Mouse (Mus musculus): ENCODE results near the gene Cd1d1. TPM values are rescaled to one million over a fixed set of nuclear protein-coding genes. Genes with fewer than 3 reads are reported as not detected.

The Cd1d1 gene
- total and polyA plus RNA-seq, 2 experiments from 2014 or later, result 50.5 to 62.7 TPM

DNA sequence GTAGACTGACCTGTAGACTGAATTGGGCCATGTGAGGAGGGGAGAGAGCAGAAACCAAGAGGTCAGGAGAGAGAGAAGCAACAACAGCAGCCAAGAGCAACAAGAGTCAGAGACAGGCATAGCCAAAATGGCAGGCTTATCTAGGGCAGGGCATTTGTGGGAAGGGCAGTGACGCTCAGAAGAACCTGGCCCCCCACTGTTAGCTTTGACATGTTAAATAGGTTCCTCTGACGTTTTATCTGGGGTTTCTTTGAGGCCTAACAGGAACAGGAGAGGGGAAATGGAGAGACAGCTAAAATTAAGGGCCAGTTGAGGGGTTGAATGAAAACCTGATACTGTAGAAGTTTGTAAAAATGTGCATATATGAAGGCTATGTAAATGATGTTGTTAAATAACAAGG is 48.6 kb downstream of the Cd1d1 start:
- DNase-seq (ENCODE audit: low spot score), result no peak
- WGBS, result 25% methylated on average over 2 of the region's 2 CpGs
- no peak for ATAC-seq (ENCODE audit: insufficient read depth, low read depth)

More for the DNA sequence above, 48.6 kb downstream of the Cd1d1 start:
- TF ChIP-seq CTCF (IDR thresholded peaks at IDR 0.05; ENCODE audit: low read depth), result no peak
- TF ChIP-seq EP300 (IDR thresholded peaks at IDR 0.05; ENCODE audit: low read depth), result no peak
- Histone ChIP-seq H3K36me3 (replicated peaks; ENCODE audit: control insufficient read depth, insufficient read depth, low read length) (no peaks in the 10 kb centered on the region), H3K4me3 (ENCODE audit: low read depth, low read length) (no peak overlapping the region), H3K27me3 (ENCODE audit: control insufficient read depth, insufficient read depth, low read length) (no peaks in the 10 kb centered on the region), H3K9ac (replicated peaks; ENCODE audit: low read depth, low read length) (no peak overlapping the region), H3K4me1 (ENCODE audit: control insufficient read depth, insufficient read depth) (no peaks in the 10 kb centered on the region), H3K9me3 (replicated peaks; ENCODE audit: control insufficient read depth, low read length) (peaks cover 9% of the 10 kb centered on the region; the same call in 1 of the 2 replicates), H3K27ac (ENCODE audit: low read depth) (no peak overlapping the region), H3K4me2 (ENCODE audit: low read depth, low read length) (no peak overlapping the region)

Other genes with a start within 250 kb of the Cd1d1 start
- 5.2 and 9.2 TPM in 2 replicates for gene Dclk2, start 78.6 kb downstream of the Cd1d1 start, total RNA-seq (2014; rRNA removed; ENCODE audit: low replicate concordance)
- gene Dclk2, start 78.6 kb downstream of the Cd1d1 start, polyA plus RNA-seq (2015; fragmentation: Nextera tagmentation; extraction: Ambion mirVana), result 1.3 TPM in 2 replicates
- gene Kirrel, start 175.3 kb upstream of the Cd1d1 start, total RNA-seq (2014; rRNA removed; ENCODE audit: low replicate concordance), result 13.9 and 23.2 TPM in 2 replicates
- 2.6 and 3.5 TPM in 2 replicates for gene Kirrel, start 175.3 kb upstream of the Cd1d1 start, polyA plus RNA-seq (2015; fragmentation: Nextera tagmentation; extraction: Ambion mirVana)